Mouse (Mus musculus) CH12.LX (cell line): Measurements from ENCODE around the gene Fgfr2. TPM values are rescaled to one million over a fixed set of nuclear protein-coding genes. Genes with fewer than 3 reads are reported as not detected.

ENCODE experiments used
- DNase-seq: peaks from one replicate; pipeline ENCODE4 v3.0.0-alpha.2; 2013; ENCODE audit errors: extremely low read depth
- H3K27ac ChIP-seq: 2 replicates; pipeline ENCODE4 v1.5.1; 2012; ENCODE audit warnings: low read depth, mild to moderate bottlenecking, control low read depth, moderate library complexity; ENCODE audit not compliant: insufficient read depth
- H3K27me3 ChIP-seq: replicated peaks from 2 replicates; pipeline ENCODE3; 2012; ENCODE audit warnings: inconsistent platforms
- H3K36me3 ChIP-seq, 2 experiments: replicated peaks in 1 of 2; 2 replicates each; pipeline versions ENCODE3 to v1.6.1; 2012; ENCODE audit warnings: inconsistent platforms in 1 of 2, low read length in 1 of 2, mild to moderate bottlenecking in 1 of 2, mixed read lengths in 1 of 2, moderate library complexity in 1 of 2; ENCODE audit not compliant: control insufficient read depth in 1 of 2, insufficient read depth in 1 of 2
- H3K4me1 ChIP-seq, 2 experiments: 2 replicates each; pipeline ENCODE4 v1.6.1; 2012; ENCODE audit warnings: inconsistent platforms in 1 of 2, moderate library complexity in 1 of 2; ENCODE audit not compliant: insufficient read depth in 2 of 2, control insufficient read depth in 1 of 2
- H3K4me2 ChIP-seq: 2 replicates; pipeline ENCODE4 v1.6.1; 2012; ENCODE audit warnings: low read depth, mild to moderate bottlenecking, control low read depth; ENCODE audit not compliant: poor library complexity, insufficient read depth, severe bottlenecking
- H3K4me3 ChIP-seq, 3 experiments: fragments of 150-350 bp in 1 of 3; sonication (generic) in 1 of 3; replicated peaks in 1 of 3; 2 replicates each; pipeline versions ENCODE3 to v1.5.1; 2011 to 2012; ENCODE audit warnings: low read depth in 2 of 3, low read length in 2 of 3, mild to moderate bottlenecking in 2 of 3, moderate library complexity in 2 of 3, control low read depth in 1 of 3, improper control_type of control experiment in 1 of 3, inconsistent platforms in 1 of 3, mixed read lengths in 1 of 3; ENCODE audit not compliant: poor library complexity in 1 of 3
- H3K79me2 ChIP-seq: replicated peaks from 2 replicates; pipeline ENCODE4 v1.6.1; 2012; ENCODE audit warnings: mild to moderate bottlenecking, moderate library complexity; ENCODE audit not compliant: control insufficient read depth, poor library complexity, insufficient read depth, severe bottlenecking; ENCODE audit errors: extremely low read depth
- H3K9ac ChIP-seq: 2 replicates; pipeline ENCODE4 v1.6.1; 2012; ENCODE audit warnings: low read depth, mild to moderate bottlenecking, control low read depth, moderate library complexity; ENCODE audit not compliant: insufficient read depth
- H3K9me3 ChIP-seq: replicated peaks from 2 replicates; pipeline ENCODE3; 2012; ENCODE audit warnings: low read length, inconsistent platforms, mixed read lengths
- BHLHE40 ChIP-seq: IDR thresholded peaks from 2 replicates; pipeline ENCODE4 v1.6.1; 2011; ENCODE audit warnings: mild to moderate bottlenecking, low read depth, low read length, improper control_type of control experiment
- E2F4 ChIP-seq: IDR thresholded peaks from 2 replicates; pipeline ENCODE4 v1.6.1; 2011; ENCODE audit warnings: low read depth, low read length, improper control_type of control experiment; ENCODE audit not compliant: insufficient replicate concordance
- ELF1 ChIP-seq: IDR thresholded peaks from 2 replicates; pipeline ENCODE4 v1.6.1; 2014; ENCODE audit warnings: low read depth, mild to moderate bottlenecking, inconsistent platforms, low read length, improper control_type of control experiment
- EP300 ChIP-seq: IDR thresholded peaks from 2 replicates; pipeline ENCODE4 v1.6.1; 2011; ENCODE audit warnings: low read length, improper control_type of control experiment
- ETS1 ChIP-seq: conservative IDR thresholded peaks from 2 replicates; pipeline ENCODE4 v1.6.1; 2012; ENCODE audit warnings: low read depth, mild to moderate bottlenecking, inconsistent platforms, low read length, improper control_type of control experiment, moderate library complexity
- GABPA ChIP-seq: IDR thresholded peaks from 2 replicates; pipeline ENCODE4 v1.6.1; 2012; ENCODE audit warnings: low read depth, low read length, improper control_type of control experiment, inconsistent platforms; ENCODE audit not compliant: insufficient replicate concordance
- IRF4 ChIP-seq: IDR thresholded peaks from 2 replicates; pipeline ENCODE4 v1.6.1; 2014; ENCODE audit warnings: low read depth, mild to moderate bottlenecking, inconsistent platforms, low read length, improper control_type of control experiment
- JUN ChIP-seq: IDR thresholded peaks from 2 replicates; pipeline ENCODE4 v1.6.1; 2011; ENCODE audit warnings: low read depth, mild to moderate bottlenecking, low read length, improper control_type of control experiment, moderate library complexity; ENCODE audit not compliant: insufficient read depth
- KAT2A ChIP-seq: IDR thresholded peaks from 2 replicates; pipeline ENCODE4 v1.6.1; 2012; ENCODE audit warnings: low read length, improper control_type of control experiment, inconsistent platforms; ENCODE audit not compliant: insufficient replicate concordance
- MAX ChIP-seq: IDR thresholded peaks from 2 replicates; pipeline ENCODE4 v1.6.1; 2011; ENCODE audit warnings: low read length, improper control_type of control experiment
- POLR2AphosphoS2 ChIP-seq: IDR thresholded peaks from 2 replicates; pipeline ENCODE4 v1.6.1; 2011; ENCODE audit warnings: low read depth, low read length, improper control_type of control experiment
- RCOR1 ChIP-seq: conservative IDR thresholded peaks from 2 replicates; pipeline ENCODE4 v1.6.1; 2012; ENCODE audit warnings: low read depth, mild to moderate bottlenecking, inconsistent platforms, low read length, improper control_type of control experiment
- TBP ChIP-seq: conservative IDR thresholded peaks from 2 replicates; pipeline ENCODE4 v1.6.1; 2011; ENCODE audit warnings: low read depth, low read length, improper control_type of control experiment
- USF1 ChIP-seq: IDR thresholded peaks from 2 replicates; pipeline ENCODE4 v1.6.1; 2014; ENCODE audit warnings: low read depth, mild to moderate bottlenecking, inconsistent platforms, low read length, improper control_type of control experiment
- ZMIZ1 ChIP-seq: IDR thresholded peaks from 2 replicates; pipeline ENCODE4 v1.6.1; 2012; ENCODE audit warnings: low read depth, mild to moderate bottlenecking, inconsistent platforms, low read length, improper control_type of control experiment
- dilution Hi-C: fragments of 300-500 bp; cut with MboI; formaldehyde crosslinking; loops from 2 replicates; pipeline ENCODE4 v1.14.3; 2020; ENCODE audit warnings: low sequenced_read_pairs; ENCODE audit not compliant: extremely low pct_unique_long_range_greater_than_20kb, extremely low pct_ligation_motif_present
- in situ Hi-C: fragments of 300-500 bp; cut with MboI; formaldehyde crosslinking; loops from 3 replicates; pipeline ENCODE4 v1.14.3; 2019; ENCODE audit warnings: low sequenced_read_pairs, low pct_ligation_motif_present, low pct_unique_long_range_greater_than_20kb, mixed read lengths
- polyA plus RNA-seq: library from polyadenylated mRNA; unstranded; fragments of >175 nt; gene quantifications from 2 replicates; pipeline ENCODE4 v1.2.1, GENCODE M21; 2012; ENCODE audit warnings: low read depth; ENCODE audit not compliant: insufficient read length
- total RNA-seq, 2 experiments: library from RNA; depleted of rRNA; stranded (reverse); fragments of 300-350 nt in 1 of 2; fragments of >200 nt in 1 of 2; gene quantifications; 2 replicates each; pipeline ENCODE4 v1.2.3; 2012 to 2014

Gene Fgfr2
- total and polyA plus RNA-seq, 3 experiments: not detected

DNA sequence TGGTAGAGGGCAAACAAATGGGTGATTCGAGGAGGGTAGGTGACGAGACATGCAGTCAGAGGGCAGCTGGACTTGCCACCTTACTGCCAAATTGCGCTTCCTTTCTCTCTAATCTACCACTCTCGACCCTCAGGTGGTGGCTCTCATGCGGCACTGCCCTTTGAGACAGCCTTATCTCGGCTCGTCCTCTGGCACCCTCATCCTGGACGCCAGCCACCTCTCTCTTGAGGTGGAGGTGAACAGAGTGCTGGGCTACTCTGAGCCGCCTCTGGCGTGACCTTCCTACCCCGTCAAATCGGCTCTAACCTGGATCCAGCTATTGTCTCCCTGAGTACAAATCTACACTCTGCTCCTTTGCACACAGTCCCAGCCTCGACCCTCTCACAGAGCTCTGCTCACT, 344.5 kb downstream of the Fgfr2 start:
- no peak overlapping the region for H3K9ac ChIP-seq
- TF ChIP-seq EP300: no peak
- TF ChIP-seq POLR2AphosphoS2: no peak
- TF ChIP-seq USF1: no peak
- TF ChIP-seq ZMIZ1: no peak
- TF ChIP-seq ELF1: no peak
- H3K27me3 ChIP-seq: no peaks in the 10 kb centered on the region
- H3K4me1 ChIP-seq: peaks cover 4 to 51% of the 10 kb centered on the region in 2 experiments; a peak in 3 of 4 replicates
- H3K4me2 ChIP-seq: no peak overlapping the region
- no peak for DNase-seq
- in situ Hi-C loops: no loop called here
- H3K4me3 ChIP-seq: no peak overlapping the region
- peaks cover 11% of the 10 kb centered on the region; the same call in 1 of the 2 replicates for H3K79me2 ChIP-seq
- dilution Hi-C loops: no loop called here
- no peaks in the 10 kb centered on the region for H3K9me3 ChIP-seq
- no peak overlapping the region for H3K27ac ChIP-seq
- peaks cover 56 to 90% of the 10 kb centered on the region in 2 experiments for H3K36me3 ChIP-seq

DNA sequence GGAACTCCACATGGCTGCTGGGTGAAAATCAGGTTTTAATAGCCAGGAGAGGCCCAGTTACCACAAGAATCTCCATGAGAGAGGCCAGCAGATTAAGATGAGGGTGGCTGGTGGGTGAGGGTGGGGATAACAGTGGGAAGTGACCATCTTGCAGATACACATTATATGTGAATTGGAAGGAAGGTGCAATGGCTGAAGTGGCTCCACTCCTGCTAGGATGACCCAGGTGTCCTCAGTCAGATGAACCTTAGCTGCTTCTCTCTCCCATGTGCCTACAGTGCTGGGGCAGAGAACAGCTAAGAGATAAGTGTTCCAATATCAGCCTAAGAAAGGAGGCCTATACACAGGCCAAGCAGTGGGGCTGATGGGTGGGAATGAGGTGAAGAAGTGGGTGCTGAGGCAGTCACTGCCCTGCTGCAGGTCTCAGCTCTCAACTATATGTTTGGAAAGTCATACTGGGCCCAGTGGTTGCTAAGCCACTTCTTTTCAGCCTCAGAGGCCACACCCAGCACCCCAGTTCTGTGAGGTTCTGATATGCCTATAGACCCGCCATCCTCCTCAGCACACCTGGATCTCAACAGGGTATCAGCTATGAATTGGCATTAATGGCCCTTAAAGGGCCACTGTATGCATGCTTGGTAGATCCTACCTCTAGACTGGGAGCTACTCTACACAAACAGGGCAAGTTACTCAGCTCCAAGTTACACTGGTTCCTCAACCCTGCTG, 345.3 kb downstream of the Fgfr2 start:
- Histone ChIP-seq H3K4me1 (peaks cover 4 to 51% of the 10 kb centered on the region in 2 experiments), H3K9ac (no peak overlapping the region), H3K79me2 (peaks cover 11% of the 10 kb centered on the region; the same call in 1 of the 2 replicates), H3K27ac (no peak overlapping the region), H3K4me3 (no peak overlapping the region), H3K36me3 (peaks cover 60 to 93% of the 10 kb centered on the region in 2 experiments)
- dilution Hi-C loops (no loop called here), in situ Hi-C loops (no loop called here)
- TF ChIP-seq MAX: no peak
- no peak for TF ChIP-seq IRF4
- TF ChIP-seq RCOR1: no peak
- TF ChIP-seq E2F4: no peak
- TF ChIP-seq TBP: no peak
- no peak for TF ChIP-seq GABPA
- TF ChIP-seq, all 38 proteins: peak for 0
- H3K27me3 ChIP-seq: no peaks in the 10 kb centered on the region
- H3K4me2 ChIP-seq: no peak overlapping the region
- DNase-seq: no peak
- no peaks in the 10 kb centered on the region for H3K9me3 ChIP-seq

DNA sequence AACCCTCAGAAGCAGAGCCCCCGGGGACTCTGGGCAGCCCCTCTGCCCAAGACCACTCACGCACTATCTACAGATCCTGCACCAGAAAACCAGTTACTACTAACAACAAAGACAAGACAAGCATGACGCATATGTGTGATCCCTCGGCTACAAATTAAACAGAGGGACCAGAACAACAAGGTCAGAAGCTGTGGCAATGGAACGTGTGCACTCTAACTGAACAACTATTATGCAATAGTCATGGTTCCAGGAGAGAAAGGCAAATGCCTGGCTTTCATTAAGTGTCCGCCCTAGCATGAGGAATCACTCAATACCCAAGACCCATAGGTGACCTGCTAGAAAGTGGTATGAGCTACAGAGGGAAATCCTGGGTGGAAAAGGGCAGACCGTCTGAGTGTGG, 346.0 kb downstream of the Fgfr2 start:
- no peak overlapping the region for H3K4me3 ChIP-seq

More for the DNA sequence above, 346.0 kb downstream of the Fgfr2 start:
- Histone ChIP-seq H3K9ac (no peak overlapping the region), H3K36me3 (peaks cover 62 to 97% of the 10 kb centered on the region in 2 experiments), H3K4me1 (peaks cover 6 to 55% of the 10 kb centered on the region in 2 experiments), H3K4me2 (no peak overlapping the region), H3K27me3 (no peaks in the 10 kb centered on the region), H3K27ac (no peak overlapping the region), H3K9me3 (no peaks in the 10 kb centered on the region), H3K79me2 (peaks cover 8% of the 10 kb centered on the region; the same call in 1 of the 2 replicates)
- dilution Hi-C loops (no loop called here), in situ Hi-C loops (no loop called here)
- TF ChIP-seq ETS1: no peak
- no peak for TF ChIP-seq BHLHE40
- no peak for TF ChIP-seq ZMIZ1
- no peak for TF ChIP-seq JUN
- TF ChIP-seq KAT2A: no peak
- DNase-seq: no peak
